Mouse (Mus musculus) embryonic facial prominence, embryonic 12.5 days (tissue): ENCODE data around the gene Ippk. TPM values are rescaled to one million over a fixed set of nuclear protein-coding genes. Genes with fewer than 3 reads are reported as not detected.

Source experiments
- ATAC-seq: fragments of 200-750 bp; cut with Nextera tagmentation; 2 replicates; pipeline ENCODE4 v1.8.0; 2017; ENCODE audit not compliant: insufficient number of reproducible peaks, insufficient read depth, low FRiP score, low TSS enrichment
- H3K27ac ChIP-seq: fragments of 300-500 bp; sonication (generic); 2 replicates; pipeline ENCODE4 v1.5.1; 2016; ENCODE audit warnings: mild to moderate bottlenecking
- H3K27me3 ChIP-seq: fragments of 300-500 bp; sonication (generic); 2 replicates; pipeline ENCODE4 v1.6.1; 2016; ENCODE audit warnings: mild to moderate bottlenecking, moderate library complexity
- H3K36me3 ChIP-seq: fragments of 300-500 bp; sonication (generic); 2 replicates; pipeline ENCODE4 v1.6.1; 2016; ENCODE audit warnings: mild to moderate bottlenecking
- H3K4me1 ChIP-seq: fragments of 300-500 bp; sonication (generic); 2 replicates; pipeline ENCODE4 v1.6.1; 2016
- H3K4me2 ChIP-seq: fragments of 300-500 bp; sonication (generic); replicated peaks from 2 replicates; pipeline ENCODE4 v1.6.1; 2016; ENCODE audit warnings: mild to moderate bottlenecking, moderate library complexity
- H3K4me3 ChIP-seq: fragments of 300-500 bp; sonication (generic); 2 replicates; pipeline ENCODE4 v1.5.1; 2016; ENCODE audit warnings: mild to moderate bottlenecking
- H3K9ac ChIP-seq: fragments of 300-500 bp; sonication (generic); 2 replicates; pipeline ENCODE4 v1.6.1; 2016; ENCODE audit warnings: mild to moderate bottlenecking, moderate library complexity
- H3K9me3 ChIP-seq: fragments of 300-500 bp; sonication (generic); 2 replicates; pipeline ENCODE4 v1.6.1; 2016; ENCODE audit warnings: mild to moderate bottlenecking, moderate library complexity
- WGBS: fragments of 180-500 bp; shearing (Covaris S2); methylation state at CpG from one replicate; pipeline ENCODE4 v1.1.7; 2016; 5-methylcytosine and 5-hydroxymethylcytosine counted together
- polyA plus RNA-seq: library from polyadenylated mRNA; unstranded; fragments of >200 nt; fragmentation: Nextera tagmentation; extraction: Ambion mirVana; gene quantifications from 2 replicates; pipeline ENCODE4 v1.2.1, GENCODE M21; 2016

Gene Ippk
- polyA plus RNA-seq, 1 experiment from 2014 or later = 15.8 TPM

DNA sequence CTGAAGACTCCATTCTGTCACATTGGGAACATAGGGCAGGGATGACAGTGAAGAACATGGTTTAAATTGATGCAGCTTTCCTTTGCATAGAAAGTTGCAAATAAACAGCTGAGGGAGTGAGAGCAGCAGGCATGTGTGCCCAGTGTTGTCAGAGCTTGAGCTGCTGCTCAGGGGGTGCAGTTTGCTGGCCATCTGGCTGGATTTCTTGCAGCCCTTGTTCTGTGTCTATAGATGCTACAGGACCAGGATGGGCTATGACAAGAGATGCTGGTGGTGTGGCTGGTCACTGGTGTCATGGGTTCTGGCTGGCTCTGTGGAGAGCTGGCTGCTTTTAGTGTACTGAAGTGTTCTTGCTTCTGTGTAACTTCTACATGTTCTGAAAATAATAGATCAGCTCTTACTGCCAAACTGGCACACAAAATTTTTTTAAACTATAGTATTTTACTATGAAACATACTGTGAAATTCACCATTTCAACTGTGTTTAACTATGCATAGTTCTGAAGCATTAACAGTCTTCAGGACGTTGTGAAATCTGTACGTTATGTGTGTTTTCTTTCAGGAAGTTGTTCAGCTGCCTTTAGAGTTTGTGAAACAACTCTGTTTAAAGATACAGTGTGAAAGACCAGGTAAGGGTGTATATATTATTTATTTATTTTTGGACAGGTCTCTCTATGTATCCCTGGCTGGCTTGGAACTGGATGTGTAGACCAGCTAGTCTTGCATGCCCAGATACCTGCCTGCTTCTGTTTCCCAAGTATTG lies 12.4 kb downstream of the Ippk start:
- WGBS = 92% methylated on average over 2 of the region's 2 CpGs
- H3K27ac ChIP-seq = no peak overlapping the region
- no peak for ATAC-seq
- no peak overlapping the region for H3K4me2 ChIP-seq
- no peaks in the 10 kb centered on the region for H3K4me1 ChIP-seq
- no peaks in the 10 kb centered on the region for H3K9me3 ChIP-seq
- H3K9ac ChIP-seq = no peak overlapping the region
- H3K4me3 ChIP-seq = no peak overlapping the region
- H3K36me3 ChIP-seq = peaks cover 58% of the 10 kb centered on the region
- no peaks in the 10 kb centered on the region for H3K27me3 ChIP-seq

DNA sequence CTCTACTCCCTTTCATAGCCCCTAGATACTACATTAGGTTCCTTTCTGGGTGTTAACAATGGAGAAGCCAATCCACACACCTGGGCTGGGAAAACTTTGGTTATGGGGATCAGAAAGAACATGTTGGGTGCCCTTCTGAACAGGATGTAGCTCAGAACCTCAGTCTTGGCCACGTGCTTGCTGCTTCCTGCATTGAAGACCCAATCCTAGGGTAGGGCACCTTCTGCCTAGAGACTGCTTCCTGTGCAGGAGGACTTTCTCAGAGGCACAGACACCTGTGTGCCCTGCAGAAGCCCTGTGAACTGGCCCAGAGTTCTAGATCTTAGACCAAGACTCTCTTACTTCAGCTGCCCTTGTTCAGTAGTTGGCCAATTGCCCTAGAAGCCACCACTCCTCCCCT lies 14.7 kb downstream of the Ippk start:
- H3K9ac ChIP-seq = no peak overlapping the region
- ATAC-seq = no peak
- no peaks in the 10 kb centered on the region for H3K9me3 ChIP-seq
- WGBS = 92% methylated on average over 1 of the region's 1 CpGs
- no peaks in the 10 kb centered on the region for H3K4me1 ChIP-seq
- no peak overlapping the region for H3K4me2 ChIP-seq
- H3K27me3 ChIP-seq = no peaks in the 10 kb centered on the region
- no peak overlapping the region for H3K27ac ChIP-seq
- H3K36me3 ChIP-seq = peaks cover 58% of the 10 kb centered on the region
- no peak overlapping the region for H3K4me3 ChIP-seq

DNA sequence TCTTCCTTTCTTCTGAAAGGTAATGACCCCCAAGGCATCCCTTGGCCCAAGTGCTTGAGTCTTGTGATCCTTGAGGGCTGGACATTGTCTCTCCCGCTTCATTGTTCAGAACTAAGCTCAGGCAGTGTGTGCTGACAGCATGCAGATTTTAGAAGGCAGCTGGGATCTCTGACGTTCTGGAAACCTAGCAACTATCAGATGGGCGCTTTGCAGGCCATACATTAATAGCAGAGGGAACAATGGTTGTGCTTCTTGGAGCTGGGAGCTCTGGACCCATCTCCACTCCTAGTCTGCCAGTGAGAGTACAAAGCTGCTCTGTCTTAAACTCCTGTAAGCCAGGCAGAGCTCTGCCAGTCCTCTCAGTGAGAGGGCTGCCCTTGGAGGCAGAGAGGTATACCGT lies 15.1 kb downstream of the Ippk start:
- 87% methylated on average over 4 of the region's 4 CpGs for WGBS
- Histone ChIP-seq H3K4me2 (no peak overlapping the region), H3K36me3 (peaks cover 58% of the 10 kb centered on the region), H3K9me3 (no peaks in the 10 kb centered on the region), H3K4me3 (no peak overlapping the region), H3K4me1 (no peaks in the 10 kb centered on the region), H3K9ac (no peak overlapping the region), H3K27ac (no peak overlapping the region), H3K27me3 (no peaks in the 10 kb centered on the region)
- no peak for ATAC-seq

GRCm38 (mm10) chr13:49444451-49444850 lies 23.4 kb downstream of the Ippk start:
- Histone ChIP-seq H3K27ac (no peak overlapping the region), H3K4me1 (no peaks in the 10 kb centered on the region), H3K9me3 (no peaks in the 10 kb centered on the region), H3K9ac (no peak overlapping the region), H3K27me3 (no peaks in the 10 kb centered on the region), H3K4me3 (no peak overlapping the region), H3K4me2 (no peak overlapping the region), H3K36me3 (peaks cover 46% of the 10 kb centered on the region)
- 93% methylated on average over 6 of the region's 6 CpGs for WGBS
- no peak for ATAC-seq

GRCm38 (mm10) chr13:49449318-49449749 lies 28.3 kb downstream of the Ippk start:
- Histone ChIP-seq H3K4me1 (no peaks in the 10 kb centered on the region), H3K27ac (no peak overlapping the region), H3K9ac (no peak overlapping the region), H3K4me3 (no peak overlapping the region), H3K27me3 (no peaks in the 10 kb centered on the region), H3K36me3 (peaks cover 52% of the 10 kb centered on the region), H3K4me2 (no peak overlapping the region), H3K9me3 (no peaks in the 10 kb centered on the region)
- peak; percentile 68 for ATAC-seq
- 40% methylated on average over 5 of the region's 5 CpGs for WGBS

DNA sequence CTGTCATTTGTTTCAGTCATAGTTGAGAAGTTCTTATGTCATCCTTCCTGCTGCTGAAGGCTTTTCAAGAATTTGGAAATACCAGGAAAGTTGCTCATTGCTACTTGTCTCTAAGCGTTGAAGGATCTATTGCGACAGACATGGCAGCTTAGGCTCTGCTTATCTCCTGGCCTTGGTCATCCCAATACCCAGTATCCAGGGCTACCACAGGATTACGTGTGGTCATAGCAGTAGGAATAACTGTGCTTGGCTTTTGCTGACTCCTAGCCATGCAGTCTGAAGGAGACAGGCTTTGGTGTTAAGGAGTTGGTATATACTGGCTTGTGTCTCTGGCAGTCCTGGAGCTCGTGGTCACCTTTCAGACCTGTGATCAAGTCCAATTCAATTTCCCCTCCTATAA lies 39.2 kb downstream of the Ippk start:
- H3K4me3 ChIP-seq = no peak overlapping the region
- H3K4me2 ChIP-seq = no peak overlapping the region
- H3K27me3 ChIP-seq = no peaks in the 10 kb centered on the region
- H3K9ac ChIP-seq = no peak overlapping the region
- whole genome bisulfite sequencing = 83% methylated on average over 4 of the region's 4 CpGs
- peaks cover 12% of the 10 kb centered on the region; the same call in 1 of the 2 replicates for H3K36me3 ChIP-seq
- ATAC-seq = no peak
- no peaks in the 10 kb centered on the region for H3K9me3 ChIP-seq
- no peak overlapping the region for H3K27ac ChIP-seq
- H3K4me1 ChIP-seq = no peaks in the 10 kb centered on the region

DNA sequence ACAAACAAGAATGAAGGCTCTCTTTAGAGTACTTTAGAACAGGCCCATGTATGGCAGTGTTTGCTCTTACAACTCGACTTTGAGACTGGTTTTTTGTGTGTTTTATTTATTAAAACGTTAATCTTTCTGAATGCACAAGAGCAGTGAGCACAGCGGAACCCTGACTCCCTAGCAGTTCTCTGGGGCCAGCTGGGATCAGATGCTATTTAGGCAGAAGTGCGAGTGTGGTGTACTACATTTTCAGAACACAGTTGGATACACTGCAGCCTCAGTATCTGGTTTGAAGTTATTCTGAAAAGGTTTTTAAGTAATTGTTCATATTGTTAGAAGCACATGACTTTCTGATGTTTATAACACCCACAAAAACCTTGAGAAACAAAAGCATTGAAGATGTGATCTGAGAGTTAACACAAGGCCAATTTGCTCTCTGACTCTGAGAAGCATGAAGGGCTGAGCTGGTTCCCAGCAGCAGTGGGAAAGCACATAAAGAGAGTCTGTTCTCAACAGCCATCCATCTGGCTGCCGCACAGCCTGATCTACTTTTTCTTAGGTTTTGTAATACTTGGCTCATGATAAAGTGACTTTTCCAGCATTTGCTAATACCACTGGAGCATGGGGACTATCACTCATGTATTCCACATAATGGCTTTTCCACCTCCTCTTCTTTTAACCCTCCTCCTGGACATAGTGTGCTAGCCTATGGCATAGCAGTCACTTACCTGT lies 39.8 kb downstream of the Ippk start:
- H3K9me3 ChIP-seq = no peaks in the 10 kb centered on the region
- H3K4me3 ChIP-seq = no peak overlapping the region
- H3K4me1 ChIP-seq = peaks cover 2% of the 10 kb centered on the region; the same call in 1 of the 2 replicates
- no peaks in the 10 kb centered on the region for H3K27me3 ChIP-seq
- H3K4me2 ChIP-seq = no peak overlapping the region
- H3K9ac ChIP-seq = no peak overlapping the region
- no peak overlapping the region for H3K27ac ChIP-seq
- 84% methylated on average over 5 of the region's 5 CpGs for WGBS
- H3K36me3 ChIP-seq = peaks cover 12% of the 10 kb centered on the region; the same call in 1 of the 2 replicates
- ATAC-seq = no peak

DNA sequence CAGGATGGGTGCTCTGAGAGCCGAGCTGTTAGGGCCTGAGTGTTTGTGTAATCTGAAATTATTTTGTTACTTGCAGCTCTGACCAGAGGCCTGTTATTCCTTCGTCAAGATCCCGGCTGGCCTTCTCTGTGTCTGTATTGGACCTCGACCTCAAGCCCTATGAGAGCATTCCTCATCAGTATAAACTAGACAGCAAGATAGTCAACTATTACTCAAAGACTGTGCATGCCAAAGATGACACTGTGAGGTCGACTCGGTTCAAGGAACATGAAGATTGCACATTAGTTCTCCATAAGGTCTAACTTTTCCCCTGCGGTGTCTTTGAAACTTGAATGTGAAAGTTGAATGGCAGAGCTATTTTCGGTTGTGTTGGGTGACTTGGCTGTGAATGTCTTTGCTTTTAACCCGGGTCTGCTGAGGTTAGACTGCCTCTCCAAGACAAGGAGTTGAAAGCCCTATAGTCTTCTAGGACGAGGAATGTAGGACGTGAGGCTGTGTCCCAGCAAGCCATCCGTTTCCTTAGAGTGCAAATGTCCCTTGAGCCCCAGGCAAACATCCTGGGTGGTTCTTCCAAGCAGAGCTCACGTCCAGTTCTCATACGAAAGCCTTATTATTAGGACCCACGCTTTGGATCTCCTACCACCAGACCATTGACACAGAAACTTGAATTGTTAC lies 40.5 kb downstream of the Ippk start:
- H3K4me3 ChIP-seq = no peak overlapping the region
- no peak overlapping the region for H3K9ac ChIP-seq
- no peaks in the 10 kb centered on the region for H3K27me3 ChIP-seq
- 85% methylated on average over 15 of the region's 15 CpGs for WGBS
- H3K27ac ChIP-seq = no peak overlapping the region
- peaks cover 12% of the 10 kb centered on the region; the same call in 1 of the 2 replicates for H3K36me3 ChIP-seq
- no peak overlapping the region for H3K4me2 ChIP-seq
- H3K4me1 ChIP-seq = peaks cover 8% of the 10 kb centered on the region; the same call in 1 of the 2 replicates
- no peaks in the 10 kb centered on the region for H3K9me3 ChIP-seq
- ATAC-seq = no peak

DNA sequence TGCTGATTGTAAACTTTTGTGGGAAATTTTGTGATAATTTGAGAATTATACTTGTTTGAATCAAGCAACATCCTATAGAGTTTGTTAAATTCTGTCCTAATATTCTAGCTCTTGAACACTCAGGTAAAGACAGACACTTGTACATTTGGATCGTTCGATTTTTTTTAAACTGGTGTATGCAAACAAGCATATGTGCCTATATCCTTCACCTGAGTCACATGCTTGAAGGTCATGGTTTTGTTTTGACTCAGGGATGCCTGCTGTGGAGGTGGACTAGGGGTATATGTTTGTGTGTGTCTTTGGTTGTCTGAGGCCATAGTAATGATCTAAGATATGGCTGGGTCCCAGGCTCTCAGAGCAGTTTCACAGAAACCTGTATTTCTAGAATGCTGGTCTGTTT lies 41.9 kb downstream of the Ippk start:
- Histone ChIP-seq H3K27ac (no peak overlapping the region), H3K27me3 (no peaks in the 10 kb centered on the region), H3K4me1 (peaks cover 21% of the 10 kb centered on the region), H3K4me2 (no peak overlapping the region), H3K9me3 (no peaks in the 10 kb centered on the region), H3K9ac (no peak overlapping the region), H3K36me3 (peaks cover 12% of the 10 kb centered on the region; the same call in 1 of the 2 replicates), H3K4me3 (no peak overlapping the region)
- ATAC-seq = no peak
- WGBS = 91% methylated on average over 2 of the region's 2 CpGs

- Histone ChIP-seq H3K36me3 (peaks cover 6% of the 10 kb centered on the region; the same call in 1 of the 2 replicates), H3K9me3 (no peaks in the 10 kb centered on the region), H3K27me3 (no peaks in the 10 kb centered on the region), H3K4me3 (no peak overlapping the region), H3K4me1 (peaks cover 22% of the 10 kb centered on the region), H3K27ac (peak overlapping the region; percentile 88), H3K9ac (no peak overlapping the region), H3K4me2 (no peak overlapping the region)
- 89% methylated on average over 4 of the region's 4 CpGs for WGBS
- no peak for ATAC-seq
These were observed 44.8 kb downstream of the Ippk start for GRCm38 (mm10) chr13:49465875-49466274.

GRCm38 (mm10) chr13:49466393-49467075 lies 45.5 kb downstream of the Ippk start:
- ATAC-seq = peak; percentile 67; the same call in 1 of the 2 replicates

More at GRCm38 (mm10) chr13:49466393-49467075, 45.5 kb downstream of the Ippk start:
- Histone ChIP-seq H3K4me1 (peaks cover 24% of the 10 kb centered on the region), H3K4me2 (no peak overlapping the region), H3K27ac (peak overlapping the region; percentile 88), H3K4me3 (no peak overlapping the region), H3K36me3 (peaks cover 3% of the 10 kb centered on the region; the same call in 1 of the 2 replicates), H3K9ac (no peak overlapping the region), H3K27me3 (no peaks in the 10 kb centered on the region), H3K9me3 (no peaks in the 10 kb centered on the region)
- 36% methylated on average over 11 of the region's 11 CpGs for WGBS
